Mouse (Mus musculus): ENCODE data around the gene Kazald1. TPM values are rescaled to one million over a fixed set of nuclear protein-coding genes. Genes with fewer than 3 reads are reported as not detected.

Gene Kazald1
- polyA plus RNA-seq, 1 experiment from 2014 or later: 1.3 TPM

Other genes starting within 250 kb of the Kazald1 start
- gene Slf2, start 144.1 kb upstream of the Kazald1 start, polyA plus RNA-seq (2015; fragmentation: Nextera tagmentation; extraction: Ambion mirVana): 27.8 and 33.0 TPM in 2 replicates
- 17.1 and 20.4 TPM in 2 replicates for gene Sema4g, start 86.1 kb upstream of the Kazald1 start, polyA plus RNA-seq (2015; fragmentation: Nextera tagmentation; extraction: Ambion mirVana)
- gene Twnk, start 69.6 kb upstream of the Kazald1 start, polyA plus RNA-seq (2015; fragmentation: Nextera tagmentation; extraction: Ambion mirVana): 15.9 and 17.2 TPM in 2 replicates
- 86.9 and 88.0 TPM in 2 replicates for gene Mrpl43, start 68.8 kb upstream of the Kazald1 start, polyA plus RNA-seq (2015; fragmentation: Nextera tagmentation; extraction: Ambion mirVana)
- 25.2 and 28.6 TPM in 2 replicates for gene Lzts2, start 60.8 kb upstream of the Kazald1 start, polyA plus RNA-seq (2015; fragmentation: Nextera tagmentation; extraction: Ambion mirVana)
- 3.2 and 4.1 TPM in 2 replicates for gene Pdzd7, start 29.5 kb upstream of the Kazald1 start, polyA plus RNA-seq (2015; fragmentation: Nextera tagmentation; extraction: Ambion mirVana)
- 89.6 and 97.2 TPM in 2 replicates for gene Sfxn3, start 27.7 kb upstream of the Kazald1 start, polyA plus RNA-seq (2015; fragmentation: Nextera tagmentation; extraction: Ambion mirVana)
- not detected in 2 replicates for gene Tlx1, start 75.4 kb downstream of the Kazald1 start, polyA plus RNA-seq (2015; fragmentation: Nextera tagmentation; extraction: Ambion mirVana)
- 0.06 and 0.09 TPM in 2 replicates for gene Lbx1, start 160.6 kb downstream of the Kazald1 start, polyA plus RNA-seq (2015; fragmentation: Nextera tagmentation; extraction: Ambion mirVana)

Measured in midbrain, embryonic 15.5 days (tissue).